13 mouse cellular contexts compared by ENCODE assay signal in genomic region chr3:87161601-87162000, GRCm38 (mm10). TPM values are rescaled to one million over a fixed set of nuclear protein-coding genes. Genes with fewer than 3 reads are reported as not detected.
DNase-seq lines count a peak whose midpoint lies in the region; ATAC-seq and TF ChIP-seq lines count a peak whose summit lies in the region.
"Had no signal": no experiment of that assay in that cellular context is flagged by ENCODE, and none has a peak within 500 bp of the region (broad histone marks: within the 10 kb centered on the region; RNA-seq: fewer than 3 reads in every experiment).

No protein-coding gene starts in this region.

- WGBS in heart, embryonic 12.5 days, result 61% methylated on average over 5 of the region's 5 CpGs
- WGBS in hindbrain, embryonic 14.5 days, result 87% methylated on average over 5 of the region's 5 CpGs
- 90% methylated on average over 5 of the region's 5 CpGs for whole genome bisulfite sequencing in midbrain, embryonic 13.5 days

- no peak for ATAC-seq in heart, embryonic 12.5 days (ENCODE audit: insufficient number of reproducible peaks, low FRiP score)
- no peak for ATAC-seq in hindbrain, embryonic 14.5 days (ENCODE audit: low FRiP score)
- no peak; the same call in 1 of the 2 replicates for ATAC-seq in midbrain, embryonic 13.5 days

- no peak for TF ChIP-seq POLR2A in embryonic fibroblast, embryonic 13.5 days (IDR thresholded peaks at IDR 0.05; ENCODE audit: low read depth, low read length)

- H3K36me3 ChIP-seq in heart, embryonic 12.5 days, result peaks cover 20% of the 10 kb centered on the region; the same call in 1 of the 2 replicates
- H3K36me3 ChIP-seq in hindbrain, embryonic 14.5 days (replicated peaks; ENCODE audit: control insufficient read depth, insufficient read depth), result no peaks in the 10 kb centered on the region
- 0 out of 2 replicates have a peak, but pooled peaks cover 3% of the 10 kb centered on the region for H3K36me3 ChIP-seq in midbrain, embryonic 13.5 days

- no peak for DNase-seq in heart, adult 8-10 months (ENCODE audit: low spot score)
- no peak for DNase-seq in hindbrain, embryonic 14.5 days (ENCODE audit: low spot score)
- no peak for DNase-seq in spleen, postnatal 14 days (ENCODE audit: low spot score in 2 of 2)
- no peak for DNase-seq in ovary, postnatal 10 days (ENCODE audit: low spot score)
- no peak for DNase-seq in testis, postnatal 10 days (ENCODE audit: low spot score)
- DNase-seq: cerebellum, adult 11 months; gastrocnemius, postnatal 25 days; kidney, postnatal 14 days; lung, postnatal 10 days; right cerebral cortex, postnatal 4 days had no signal

- H3K9ac ChIP-seq in heart, embryonic 12.5 days, result 0 out of 2 replicates have a peak overlapping the region, but pooled peaks have one; percentile 23
- H3K9ac ChIP-seq in hindbrain, embryonic 14.5 days, result no peak overlapping the region
- no peak overlapping the region for H3K9ac ChIP-seq in midbrain, embryonic 13.5 days (replicated peaks)

- no peak overlapping the region for H3K4me3 ChIP-seq in heart, embryonic 12.5 days
- H3K4me3 ChIP-seq in embryonic fibroblast, embryonic 13.5 days (ENCODE audit: insufficient read depth, low read length), result no peak overlapping the region
- H3K4me3 ChIP-seq in hindbrain, embryonic 14.5 days (replicated peaks; ENCODE audit: low read length), result no peak overlapping the region
- no peak overlapping the region for H3K4me3 ChIP-seq in midbrain, embryonic 13.5 days (replicated peaks)

- H3K27ac ChIP-seq in heart, embryonic 12.5 days (ENCODE audit: poor library complexity, severe bottlenecking), result no peak overlapping the region
- H3K27ac ChIP-seq in embryonic fibroblast, embryonic 13.5 days (ENCODE audit: insufficient read depth, low read length), result peak overlapping the region; percentile 33
- H3K27ac ChIP-seq in hindbrain, embryonic 14.5 days, result peak overlapping the region; percentile 78
- peak overlapping the region; percentile 75 for H3K27ac ChIP-seq in midbrain, embryonic 13.5 days

- TF ChIP-seq CTCF in embryonic fibroblast, embryonic 13.5 days (IDR thresholded peaks at IDR 0.05; ENCODE audit: borderline replicate concordance, insufficient read depth, low read length), result no peak

- no peak overlapping the region for H3K4me2 ChIP-seq in heart, embryonic 12.5 days
- no peak overlapping the region for H3K4me2 ChIP-seq in hindbrain, embryonic 14.5 days (replicated peaks)
- no peak overlapping the region for H3K4me2 ChIP-seq in midbrain, embryonic 13.5 days (replicated peaks)

- no peaks in the 10 kb centered on the region for H3K9me3 ChIP-seq in heart, embryonic 12.5 days (replicated peaks)
- H3K9me3 ChIP-seq in hindbrain, embryonic 14.5 days (ENCODE audit: control insufficient read depth, low read length), result no peaks in the 10 kb centered on the region
- no peaks in the 10 kb centered on the region for H3K9me3 ChIP-seq in midbrain, embryonic 13.5 days

- peaks cover 95% of the 10 kb centered on the region for H3K4me1 ChIP-seq in heart, embryonic 12.5 days (replicated peaks)
- H3K4me1 ChIP-seq in embryonic fibroblast, embryonic 13.5 days (ENCODE audit: control insufficient read depth, insufficient read depth, low read length), result peaks cover 51% of the 10 kb centered on the region
- peaks cover 76% of the 10 kb centered on the region for H3K4me1 ChIP-seq in hindbrain, embryonic 14.5 days (replicated peaks; ENCODE audit: control insufficient read depth, insufficient read depth, low read length)
- peaks cover 95% of the 10 kb centered on the region for H3K4me1 ChIP-seq in midbrain, embryonic 13.5 days (replicated peaks)

- H3K27me3 ChIP-seq in heart, embryonic 12.5 days (replicated peaks), result no peaks in the 10 kb centered on the region
- H3K27me3 ChIP-seq in hindbrain, embryonic 14.5 days (ENCODE audit: control insufficient read depth, insufficient read depth, low read length), result no peaks in the 10 kb centered on the region
- no peaks in the 10 kb centered on the region for H3K27me3 ChIP-seq in midbrain, embryonic 13.5 days

RNA-seq across cellular contexts. Expression of gene Kirrel, which starts 12.9 kb away (rescaled TPM):
- 19.6 and 20.1 TPM in 2 replicates for polyA plus RNA-seq in heart, embryonic 12.5 days (2016; fragmentation: Nextera tagmentation; extraction: Ambion mirVana)
- total RNA-seq in heart, adult 8-10 months (2022), result 1 to 10 TPM; 4.8 to 5.5 (median 5.1) TPM
- 89.7 and 101 TPM in 2 replicates for polyA plus RNA-seq in embryonic fibroblast, embryonic 13.5 days (2011; ENCODE audit: insufficient read length, low read depth, missing spikeins)
- 3.8 and 4.1 TPM in 2 replicates for polyA plus RNA-seq in hindbrain, embryonic 14.5 days (2014; fragmentation: Nextera tagmentation; extraction: Ambion mirVana)
- polyA plus RNA-seq in midbrain, embryonic 13.5 days (2015; fragmentation: Nextera tagmentation; extraction: Ambion mirVana), result 8.4 and 10.1 TPM in 2 replicates
